Mouse (Mus musculus) lung, postnatal 0 days (tissue): ENCODE results near the gene Trpm8. TPM values are rescaled to one million over a fixed set of nuclear protein-coding genes. Genes with fewer than 3 reads are reported as not detected.

Source experiments
- ATAC-seq: fragments of 200-750 bp; cut with Nextera tagmentation; 2 replicates; pipeline ENCODE4 v1.8.0; 2017; ENCODE audit warnings: moderate library complexity
- DNase-seq: peaks from one replicate; pipeline ENCODE4 v3.0.0-alpha.2; 2016; ENCODE audit warnings: low spot score
- H3K27ac ChIP-seq: fragments of 300-500 bp; sonication (generic); 2 replicates; pipeline ENCODE4 v1.5.1; 2014; ENCODE audit warnings: antibody characterized with exemption, mild to moderate bottlenecking, low read length, mixed read lengths
- H3K27me3 ChIP-seq: fragments of 300-500 bp; sonication (generic); replicated peaks from 2 replicates; pipeline ENCODE4 v1.6.1; 2014; ENCODE audit warnings: low read length, mixed read lengths; ENCODE audit not compliant: insufficient read depth
- H3K36me3 ChIP-seq: fragments of 300-500 bp; sonication (generic); 2 replicates; pipeline ENCODE4 v1.6.1; 2014; ENCODE audit warnings: low read length, mixed read lengths; ENCODE audit not compliant: insufficient read depth
- H3K4me1 ChIP-seq: fragments of 300-500 bp; sonication (generic); 2 replicates; pipeline ENCODE4 v1.6.1; 2014; ENCODE audit warnings: antibody characterized with exemption, low read depth, low read length, mixed read lengths; ENCODE audit not compliant: insufficient read depth
- H3K4me2 ChIP-seq: fragments of 300-500 bp; sonication (generic); replicated peaks from 2 replicates; pipeline ENCODE4 v1.6.1; 2014; ENCODE audit warnings: low read depth, mild to moderate bottlenecking, low read length, moderate library complexity, mixed read lengths
- H3K4me3 ChIP-seq: fragments of 300-500 bp; sonication (generic); 2 replicates; pipeline ENCODE4 v1.5.1; 2014; ENCODE audit warnings: low read depth, low read length
- H3K9ac ChIP-seq: fragments of 300-500 bp; sonication (generic); replicated peaks from 2 replicates; pipeline ENCODE4 v1.6.1; 2014; ENCODE audit warnings: low read depth, mild to moderate bottlenecking
- H3K9me3 ChIP-seq: fragments of 300-500 bp; sonication (generic); 2 replicates; pipeline ENCODE4 v1.6.1; 2016; ENCODE audit warnings: low read length, mixed read lengths
- CTCF ChIP-seq: IDR thresholded peaks from 2 replicates; pipeline ENCODE4 v1.5.1; 2016; ENCODE audit warnings: antibody characterized with exemption, mild to moderate bottlenecking
- EP300 ChIP-seq: IDR thresholded peaks from 2 replicates; pipeline ENCODE4 v1.6.1; 2016; ENCODE audit warnings: antibody characterized with exemption, mild to moderate bottlenecking, control low read depth
- WGBS: fragments of 180-500 bp; shearing (Covaris S2); extraction: QIAGEN DNeasy Blood & Tissue Kit; methylation state at CpG from one replicate; pipeline ENCODE4 v1.1.7; 2014; 5-methylcytosine and 5-hydroxymethylcytosine counted together
- polyA plus RNA-seq: library from polyadenylated mRNA; unstranded; fragments of >200 nt; fragmentation: Nextera tagmentation; extraction: Ambion mirVana; gene quantifications from 2 replicates; pipeline ENCODE4 v1.2.1, GENCODE M21; 2015

Trpm8 gene
- polyA plus RNA-seq, 1 experiment from 2014 or later, result not detected

GRCm38 (mm10) chr1:88235046-88235893, 42.2 kb upstream of the Trpm8 start:
- 57% methylated on average over 11 of the region's 11 CpGs for WGBS
- Histone ChIP-seq H3K4me2 (no peak overlapping the region), H3K27me3 (no peaks in the 10 kb centered on the region), H3K36me3 (no peaks in the 10 kb centered on the region), H3K9ac (no peak overlapping the region), H3K9me3 (peaks cover 66% of the 10 kb centered on the region), H3K27ac (no peak overlapping the region), H3K4me3 (no peak overlapping the region), H3K4me1 (no peaks in the 10 kb centered on the region)
- DNase-seq, result no peak
- ATAC-seq, result no peak; the same call in 1 of the 2 replicates
- TF ChIP-seq EP300, result no peak
- TF ChIP-seq CTCF, result no peak

- no peak overlapping the region for H3K27ac ChIP-seq
- no peak overlapping the region for H3K9ac ChIP-seq
- no peaks in the 10 kb centered on the region for H3K27me3 ChIP-seq
- WGBS, result 51% methylated on average over 4 of the region's 4 CpGs
- no peak for ATAC-seq
- H3K4me3 ChIP-seq, result no peak overlapping the region
- no peaks in the 10 kb centered on the region for H3K36me3 ChIP-seq
- H3K9me3 ChIP-seq, result peaks cover 66% of the 10 kb centered on the region
- TF ChIP-seq CTCF (no peak), EP300 (no peak)
- no peak for DNase-seq
- H3K4me1 ChIP-seq, result no peaks in the 10 kb centered on the region
- H3K4me2 ChIP-seq, result no peak overlapping the region
Observed at GRCm38 (mm10) chr1:88235894-88236415, 41.5 kb upstream of the Trpm8 start.

- 68% methylated on average over 5 of the region's 5 CpGs for WGBS
- TF ChIP-seq EP300, result no peak
- no peak for TF ChIP-seq CTCF
- Histone ChIP-seq H3K4me2 (no peak overlapping the region), H3K9me3 (peaks cover 61% of the 10 kb centered on the region), H3K4me1 (no peaks in the 10 kb centered on the region), H3K36me3 (no peaks in the 10 kb centered on the region), H3K9ac (no peak overlapping the region), H3K27me3 (no peaks in the 10 kb centered on the region), H3K27ac (no peak overlapping the region), H3K4me3 (no peak overlapping the region)
- DNase-seq (no peak), ATAC-seq (peak; percentile 20)
Observed at GRCm38 (mm10) chr1:88237311-88237710, 40.1 kb upstream of the Trpm8 start.

GRCm38 (mm10) chr1:88238771-88239170, 38.7 kb upstream of the Trpm8 start:
- Histone ChIP-seq H3K4me3 (no peak overlapping the region), H3K9me3 (peaks cover 56% of the 10 kb centered on the region), H3K27ac (no peak overlapping the region), H3K27me3 (no peaks in the 10 kb centered on the region), H3K36me3 (no peaks in the 10 kb centered on the region), H3K4me1 (no peaks in the 10 kb centered on the region), H3K9ac (no peak overlapping the region), H3K4me2 (no peak overlapping the region)
- 73% methylated on average over 6 of the region's 6 CpGs for WGBS
- ATAC-seq, result no peak
- TF ChIP-seq CTCF (no peak), EP300 (no peak)
- DNase-seq, result peak; percentile 27

GRCm38 (mm10) chr1:88240072-88240471, 37.4 kb upstream of the Trpm8 start:
- 70% methylated on average over 5 of the region's 5 CpGs for WGBS

GRCm38 (mm10) chr1:88240579-88240978, 36.9 kb upstream of the Trpm8 start:
- Histone ChIP-seq H3K27me3 (no peaks in the 10 kb centered on the region), H3K9me3 (peaks cover 57% of the 10 kb centered on the region), H3K4me2 (no peak overlapping the region), H3K4me1 (no peaks in the 10 kb centered on the region), H3K9ac (no peak overlapping the region), H3K36me3 (no peaks in the 10 kb centered on the region), H3K27ac (no peak overlapping the region), H3K4me3 (no peak overlapping the region)
- ATAC-seq (no peak), DNase-seq (no peak)
- TF ChIP-seq EP300 (no peak), CTCF (no peak)
- 58% methylated on average over 4 of the region's 4 CpGs for WGBS

More at GRCm38 (mm10) chr1:88240072-88240471, 37.4 kb upstream of the Trpm8 start:
- TF ChIP-seq EP300 (no peak), CTCF (no peak)
- peaks cover 58% of the 10 kb centered on the region for H3K9me3 ChIP-seq
- no peak overlapping the region for H3K27ac ChIP-seq
- H3K4me1 ChIP-seq, result no peaks in the 10 kb centered on the region
- no peaks in the 10 kb centered on the region for H3K27me3 ChIP-seq
- ATAC-seq (no peak), DNase-seq (peak; percentile 30)
- H3K4me3 ChIP-seq, result no peak overlapping the region
- H3K9ac ChIP-seq, result no peak overlapping the region
- H3K36me3 ChIP-seq, result no peaks in the 10 kb centered on the region
- H3K4me2 ChIP-seq, result no peak overlapping the region
